Mouse (Mus musculus) bone marrow macrophage, adult 2 months (primary cell): ENCODE data around the gene Ksr1.

Experiments used
- CTCF ChIP-seq: IDR thresholded peaks from 2 replicates; pipeline ENCODE4 v1.5.1; 2012; ENCODE audit warnings: low read depth, mild to moderate bottlenecking, low read length, moderate library complexity
- POLR2A ChIP-seq: IDR thresholded peaks from 2 replicates; pipeline ENCODE4 v1.6.1; 2012; ENCODE audit warnings: mild to moderate bottlenecking, low read depth, low read length, borderline replicate concordance

DNA sequence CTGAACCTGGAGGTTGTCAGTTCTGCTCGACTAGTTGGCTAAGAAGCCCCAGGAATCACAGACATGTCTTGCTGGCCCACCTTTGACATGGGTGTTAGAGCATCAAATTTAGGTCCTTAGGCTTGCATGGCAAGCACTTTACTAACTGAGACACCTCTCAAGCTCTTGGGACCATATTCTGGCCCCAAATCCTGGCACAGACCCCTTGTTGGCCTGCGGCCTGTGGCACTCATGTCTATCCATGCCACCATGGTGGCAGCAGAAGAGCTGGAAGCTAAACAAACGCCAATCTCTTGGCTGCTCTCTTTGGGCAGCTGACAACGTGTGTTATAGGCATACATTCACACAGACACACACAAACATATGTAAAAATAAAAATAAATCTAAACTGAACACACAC is 2.6 kb upstream of the Ksr1 start:
- TF ChIP-seq CTCF (no peak), POLR2A (no peak)
